Mouse (Mus musculus) intestine, postnatal 0 days (tissue): ENCODE results near the gene Lsm12. TPM values are rescaled to one million over a fixed set of nuclear protein-coding genes. Genes with fewer than 3 reads are reported as not detected.

Experiments used
- ATAC-seq: fragments of 200-750 bp; cut with Nextera tagmentation; 2 replicates; pipeline ENCODE4 v1.8.0; 2017; ENCODE audit warnings: mild to moderate bottlenecking, moderate TSS enrichment, moderate library complexity
- H3K27ac ChIP-seq: fragments of 300-500 bp; sonication (generic); 2 replicates; pipeline ENCODE4 v1.5.1; 2014; ENCODE audit warnings: mild to moderate bottlenecking, low read depth, low read length, moderate library complexity
- H3K27me3 ChIP-seq: fragments of 300-500 bp; sonication (generic); replicated peaks from 2 replicates; pipeline ENCODE4 v1.6.1; 2014; ENCODE audit warnings: low read length, mixed read lengths; ENCODE audit not compliant: control insufficient read depth, insufficient read depth
- H3K36me3 ChIP-seq: fragments of 300-500 bp; sonication (generic); 2 replicates; pipeline ENCODE4 v1.6.1; 2014; ENCODE audit warnings: mild to moderate bottlenecking, moderate library complexity; ENCODE audit not compliant: control insufficient read depth, insufficient read depth
- H3K4me1 ChIP-seq: fragments of 300-500 bp; sonication (generic); replicated peaks from 2 replicates; pipeline ENCODE4 v1.6.1; 2014; ENCODE audit warnings: antibody characterized with exemption, low read length, mixed read lengths; ENCODE audit not compliant: control insufficient read depth, insufficient read depth
- H3K4me2 ChIP-seq: fragments of 300-500 bp; sonication (generic); replicated peaks from 2 replicates; pipeline ENCODE4 v1.6.1; 2014; ENCODE audit warnings: low read depth, mild to moderate bottlenecking, moderate library complexity
- H3K4me3 ChIP-seq: fragments of 300-500 bp; sonication (generic); 2 replicates; pipeline ENCODE4 v1.5.1; 2014; ENCODE audit warnings: low read depth, low read length
- H3K9ac ChIP-seq: fragments of 300-500 bp; sonication (generic); 2 replicates; pipeline ENCODE4 v1.6.1; 2014; ENCODE audit warnings: mild to moderate bottlenecking, low read depth, low read length
- H3K9me3 ChIP-seq: fragments of 300-500 bp; sonication (generic); 2 replicates; pipeline ENCODE4 v1.6.1; 2016; ENCODE audit warnings: mixed run types; ENCODE audit not compliant: control insufficient read depth
- CTCF ChIP-seq: sonication (generic); IDR thresholded peaks from 2 replicates; pipeline ENCODE4 v1.5.1; 2016; ENCODE audit warnings: low read depth, mild to moderate bottlenecking, control low read depth, antibody characterized with exemption, moderate library complexity
- WGBS: fragments of 180-500 bp; shearing (Covaris S2); extraction: QIAGEN DNeasy Blood & Tissue Kit; methylation state at CpG from one replicate; pipeline ENCODE4 v1.1.7; 2014; 5-methylcytosine and 5-hydroxymethylcytosine counted together
- polyA plus RNA-seq: library from polyadenylated mRNA; unstranded; fragments of >200 nt; fragmentation: Nextera tagmentation; extraction: Ambion mirVana; gene quantifications from 2 replicates; pipeline ENCODE4 v1.2.1, GENCODE M21; 2015

The Lsm12 gene
- polyA plus RNA-seq, 1 experiment from 2014 or later, result 103 TPM

DNA sequence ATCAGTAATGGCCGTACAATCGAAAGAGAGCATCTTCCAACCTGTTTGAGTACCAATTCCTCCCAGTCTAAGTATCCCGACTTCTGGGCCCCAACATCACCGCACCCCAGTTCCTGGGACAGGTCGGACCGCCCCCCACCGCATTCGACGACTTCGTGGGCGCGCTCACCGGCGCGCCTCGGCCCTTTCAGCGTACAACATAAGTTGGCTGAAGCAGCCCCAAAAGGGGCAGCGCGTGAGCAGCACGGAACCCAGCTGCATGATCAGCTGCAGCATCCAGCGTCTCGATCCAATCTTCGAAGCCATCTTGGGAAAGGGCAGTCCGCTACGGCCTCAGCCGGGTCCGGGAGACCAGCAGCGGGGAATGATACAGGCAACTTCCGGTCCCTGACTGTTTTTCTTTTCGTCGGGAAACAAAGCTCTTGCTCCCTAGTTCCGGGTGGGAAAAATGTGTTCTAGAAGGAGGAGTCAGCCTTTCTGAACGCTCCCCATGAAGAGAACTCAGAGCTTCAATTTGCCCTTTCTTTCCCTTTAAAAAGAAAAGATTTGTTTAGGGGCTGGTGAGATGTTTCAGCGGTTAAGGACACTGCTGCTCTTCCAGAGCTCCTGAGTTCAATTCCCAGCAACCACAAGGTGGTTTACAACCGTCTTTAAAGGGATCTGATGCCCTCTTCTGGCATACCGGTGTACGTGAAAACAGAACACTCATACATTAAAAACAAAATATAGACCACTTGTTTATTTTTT, 28.9 kb downstream of the Lsm12 start, which contains the start of gene Tmem101:
TSS of gene Tmem101 (minus strand) at position 366 of the 747 bp plus-strand sequence.
- Histone ChIP-seq H3K36me3 (peaks cover 21% of the 10 kb centered on the region), H3K4me2 (peak within 1 kb of the TSS; percentile 90), H3K4me3 (peak within 1 kb of the TSS; percentile 59), H3K9me3 (no peaks in the 10 kb centered on the region), H3K9ac (peak within 1 kb of the TSS; percentile 64), H3K4me1 (0 out of 2 replicates have a peak, but pooled peaks cover 6% of the 10 kb centered on the region), H3K27me3 (no peaks in the 10 kb centered on the region), H3K27ac (0 out of 2 replicates have a peak within 1 kb of the TSS, but pooled peaks have one; percentile 24)
- TF ChIP-seq CTCF, result peak; percentile 60
- WGBS, result under 1% methylated on average over 37 of the region's 37 CpGs
- ATAC-seq, result peak; percentile 72

DNA sequence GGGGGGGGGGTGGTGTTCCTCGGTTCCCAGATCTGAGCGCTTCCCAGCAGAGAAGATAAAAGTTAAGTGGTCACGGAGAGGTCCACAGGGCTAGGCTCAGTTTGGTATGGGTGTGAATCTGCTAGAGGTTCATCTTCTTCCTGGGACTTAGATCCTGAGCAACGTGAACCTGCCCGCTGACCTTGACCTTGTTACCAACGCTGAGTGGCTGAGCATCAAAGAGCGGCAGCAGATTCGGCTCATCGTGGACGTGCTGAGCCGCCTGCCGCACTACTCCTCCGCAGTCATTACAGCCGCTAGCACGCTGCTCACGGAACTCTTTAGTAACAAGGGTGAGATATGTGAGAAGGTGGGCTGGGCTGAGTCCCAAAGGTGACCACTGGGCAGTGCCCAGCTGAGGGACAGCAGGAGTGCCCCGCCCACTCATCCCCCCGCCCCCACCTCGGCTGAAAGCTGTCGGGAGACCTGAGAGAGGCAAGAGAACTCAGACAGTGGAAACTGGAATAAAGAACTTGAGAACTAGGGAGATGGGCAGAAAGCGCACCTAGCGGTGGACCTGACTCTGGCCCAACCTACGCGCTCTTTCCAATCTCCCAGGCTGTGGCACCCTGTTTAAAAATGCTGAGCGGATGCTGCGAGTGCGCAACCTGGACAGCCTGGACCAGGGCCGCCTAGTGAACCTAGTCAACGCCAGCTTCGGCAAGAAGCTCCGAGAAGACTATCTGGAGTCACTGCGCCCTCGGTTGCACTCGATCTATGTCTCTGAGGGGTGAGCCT, 37.7 kb downstream of the Lsm12 start:
- Histone ChIP-seq H3K4me2 (peak overlapping the region; percentile 67), H3K4me3 (peak overlapping the region; percentile 53), H3K36me3 (peaks cover 16% of the 10 kb centered on the region; the same call in 1 of the 2 replicates), H3K4me1 (peaks cover 2% of the 10 kb centered on the region; the same call in 1 of the 2 replicates), H3K9ac (0 out of 2 replicates have a peak overlapping the region, but pooled peaks have one; percentile 58), H3K27me3 (peaks cover 10% of the 10 kb centered on the region; the same call in 1 of the 2 replicates), H3K9me3 (no peaks in the 10 kb centered on the region), H3K27ac (no peak overlapping the region)
- ATAC-seq, result no peak
- WGBS, result 21% methylated on average over 34 of the region's 34 CpGs
- peak; percentile 16; the same call in 1 of the 2 replicates for TF ChIP-seq CTCF

- Histone ChIP-seq H3K36me3 (peaks cover 7% of the 10 kb centered on the region; the same call in 1 of the 2 replicates), H3K27me3 (peaks cover 10% of the 10 kb centered on the region; the same call in 1 of the 2 replicates), H3K4me2 (peak overlapping the region; percentile 67), H3K27ac (peak overlapping the region; percentile 94), H3K4me1 (peaks cover 2% of the 10 kb centered on the region; the same call in 1 of the 2 replicates), H3K9me3 (no peaks in the 10 kb centered on the region), H3K4me3 (peak overlapping the region; percentile 53), H3K9ac (peak overlapping the region; percentile 58)
- ATAC-seq, result no peak
- WGBS, result 11% methylated on average over 17 of the region's 17 CpGs
- TF ChIP-seq CTCF, result no peak
These were observed 38.6 kb downstream of the Lsm12 start for GRCm38 (mm10) chr11:102146531-102146930.

DNA sequence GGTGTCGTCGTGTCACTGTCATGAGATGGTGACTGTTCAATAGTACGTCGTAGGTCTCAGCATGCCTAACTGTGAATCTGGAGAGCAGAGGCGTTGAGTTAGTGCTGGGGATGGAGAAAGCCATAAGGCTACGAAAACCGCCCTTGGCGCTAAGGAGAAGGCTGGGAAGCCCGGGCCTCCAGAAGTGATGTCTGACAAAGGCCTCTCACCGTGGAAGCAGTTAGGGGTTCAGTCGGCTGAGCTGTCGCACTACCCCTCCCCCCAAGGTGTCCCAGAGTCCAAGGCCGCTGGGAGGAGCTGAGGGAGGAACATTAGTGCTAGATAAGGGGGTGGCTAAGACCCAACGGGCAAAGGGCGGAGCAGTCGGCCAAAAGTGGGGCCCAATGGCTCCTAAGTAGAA, 39.1 kb downstream of the Lsm12 start:
- H3K4me2 ChIP-seq, result peak overlapping the region; percentile 67
- peak; percentile 72 for ATAC-seq
- H3K9ac ChIP-seq, result peak overlapping the region; percentile 58
- WGBS, result 5% methylated on average over 16 of the region's 16 CpGs
- peaks cover 4% of the 10 kb centered on the region; the same call in 1 of the 2 replicates for H3K36me3 ChIP-seq
- peaks cover 10% of the 10 kb centered on the region; the same call in 1 of the 2 replicates for H3K27me3 ChIP-seq
- peak overlapping the region; percentile 94 for H3K27ac ChIP-seq
- peaks cover 2% of the 10 kb centered on the region; the same call in 1 of the 2 replicates for H3K4me1 ChIP-seq
- no peaks in the 10 kb centered on the region for H3K9me3 ChIP-seq
- no peak for TF ChIP-seq CTCF
- H3K4me3 ChIP-seq, result peak overlapping the region; percentile 53

GRCm38 (mm10) chr11:102145471-102146001, 39.6 kb downstream of the Lsm12 start, which contains the start of gene Nags:
Gene Nags, plus strand, starts transcription at chr11:102145513.
- Histone ChIP-seq H3K4me2 (peak within 1 kb of the TSS; percentile 67), H3K27ac (peak within 1 kb of the TSS; percentile 94), H3K9me3 (no peaks in the 10 kb centered on the region), H3K4me3 (peak within 1 kb of the TSS; percentile 53), H3K9ac (peak within 1 kb of the TSS; percentile 58), H3K27me3 (peaks cover 10% of the 10 kb centered on the region; the same call in 1 of the 2 replicates), H3K4me1 (peaks cover 2% of the 10 kb centered on the region; the same call in 1 of the 2 replicates), H3K36me3 (peaks cover 1% of the 10 kb centered on the region; the same call in 1 of the 2 replicates)
- peak; percentile 16; the same call in 1 of the 2 replicates for ATAC-seq
- no peak for TF ChIP-seq CTCF
- 1% methylated on average over 48 of the region's 50 CpGs for WGBS
